Mouse (Mus musculus): ENCODE measurements around the gene 1700015F17Rik. TPM values are rescaled to one million over a fixed set of nuclear protein-coding genes. Genes with fewer than 3 reads are reported as not detected.

1700015F17Rik gene
- total and polyA plus RNA-seq, 3 experiments, result not detected

DNA sequence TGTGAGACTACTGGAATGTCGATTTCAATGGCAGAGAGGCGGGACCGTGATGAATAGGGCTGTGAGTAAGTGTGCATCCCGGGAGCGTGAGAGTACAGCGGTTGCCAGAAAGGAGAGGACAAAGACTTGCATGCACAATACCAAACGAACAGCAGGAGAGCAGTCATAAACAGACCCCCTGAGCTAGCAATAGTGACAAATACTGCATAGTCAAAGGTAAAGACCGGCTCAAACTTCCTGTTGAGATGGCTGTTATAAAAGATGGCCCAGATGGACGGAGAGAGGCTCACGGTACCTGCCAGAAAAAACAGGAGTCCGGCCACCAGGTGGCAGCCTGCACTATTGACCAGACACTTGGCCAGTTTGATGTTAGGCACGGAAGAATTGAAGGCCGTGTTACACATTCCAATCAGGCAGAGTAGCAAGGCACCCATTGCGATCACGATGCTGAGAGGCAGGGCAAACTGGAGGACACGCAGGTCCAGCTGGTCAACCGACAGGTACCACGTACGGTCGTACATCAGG lies 28.8 kb upstream of the 1700015F17Rik start:
- TF ChIP-seq ETS1 (IDR thresholded peaks at IDR 0.05; ENCODE audit: low read depth, low read length) (no peak), RAD21 (IDR thresholded peaks at IDR 0.05; ENCODE audit: low read depth, low read length) (peak; percentile 4), CTCF (IDR thresholded peaks at IDR 0.05 in 2 of 3, conservative IDR thresholded peaks at IDR 0.05 in 1 of 3; ENCODE audit: control insufficient read depth in 1 of 3, insufficient read depth in 1 of 3, low read depth in 2 of 3, low read length in 3 of 3, poor library complexity in 1 of 3, severe bottlenecking in 1 of 3) (peak in 2 of 3 experiments; percentile 19 to 48; a peak in 5 of 6 replicates), ELF1 (IDR thresholded peaks at IDR 0.05; ENCODE audit: low read depth, low read length) (no peak), SMC3 (IDR thresholded peaks at IDR 0.05; ENCODE audit: low read depth, low read length) (0 out of 2 replicates have a peak, but pooled peaks have one; percentile 33), GABPA (IDR thresholded peaks at IDR 0.05; ENCODE audit: low read depth, low read length) (no peak), NRF1 (IDR thresholded peaks at IDR 0.05; ENCODE audit: insufficient read depth, low read depth, low read length, poor library complexity, severe bottlenecking) (no peak)
- Histone ChIP-seq H3K4me1 (ENCODE audit: control insufficient read depth in 1 of 2, insufficient read depth in 2 of 2, low read length in 2 of 2) (no peaks in the 10 kb centered on the region), H3K27ac (ENCODE audit: control insufficient read depth, low read depth, low read length) (no peak overlapping the region), H3K4me3 (ENCODE audit: control insufficient read depth in 1 of 2, insufficient read depth in 1 of 2, low read depth in 2 of 2, low read length in 2 of 2) (no peak overlapping the region), H3K9me3 (replicated peaks; ENCODE audit: insufficient read depth, low read length) (no peaks in the 10 kb centered on the region), H3K79me2 (ENCODE audit: control insufficient read depth, insufficient read depth, low read length, poor library complexity) (no peaks in the 10 kb centered on the region), H3K9ac (ENCODE audit: control insufficient read depth, low read depth, low read length, poor library complexity, severe bottlenecking) (no peak overlapping the region), H3K27me3 (ENCODE audit: control insufficient read depth in 1 of 2, insufficient read depth in 2 of 2, low read length in 2 of 2) (no peaks in the 10 kb centered on the region), H3K36me3 (ENCODE audit: control insufficient read depth in 1 of 2, insufficient read depth in 2 of 2, low read length in 2 of 2) (no peaks in the 10 kb centered on the region)
- DNase-seq (ENCODE audit: low read depth, low spot score), result no peak

DNA sequence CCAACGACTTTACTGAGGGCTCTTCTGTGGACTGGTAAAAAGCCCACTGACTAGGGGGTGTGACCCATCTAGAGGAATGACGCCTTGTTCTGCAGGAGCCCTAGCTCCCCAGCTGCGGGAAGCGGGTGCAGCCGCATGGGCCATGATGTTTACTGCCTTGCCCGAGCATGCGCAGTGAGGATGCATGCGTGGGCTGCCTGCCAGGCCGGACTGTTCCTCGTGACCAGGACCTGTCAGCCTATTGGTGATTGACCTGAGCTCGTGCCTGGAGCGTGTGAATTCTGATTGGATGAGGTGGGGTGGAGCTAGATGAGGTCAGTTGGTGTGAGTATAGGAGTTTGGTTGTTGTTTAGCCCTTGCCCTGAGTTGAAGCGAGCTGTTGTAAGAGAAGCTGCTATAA lies 25.5 kb upstream of the 1700015F17Rik start:
- no peaks in the 10 kb centered on the region for H3K79me2 ChIP-seq (ENCODE audit: control insufficient read depth, insufficient read depth, low read length, poor library complexity)
- H3K4me3 ChIP-seq (ENCODE audit: control insufficient read depth in 1 of 2, insufficient read depth in 1 of 2, low read depth in 2 of 2, low read length in 2 of 2), result no peak overlapping the region
- TF ChIP-seq NRF1 (IDR thresholded peaks at IDR 0.05; ENCODE audit: insufficient read depth, low read depth, low read length, poor library complexity, severe bottlenecking), result no peak
- no peak overlapping the region for H3K9ac ChIP-seq (ENCODE audit: control insufficient read depth, low read depth, low read length, poor library complexity, severe bottlenecking)
- H3K4me1 ChIP-seq (ENCODE audit: control insufficient read depth in 1 of 2, insufficient read depth in 2 of 2, low read length in 2 of 2), result no peaks in the 10 kb centered on the region
- DNase-seq (ENCODE audit: low read depth, low spot score), result no peak
- no peaks in the 10 kb centered on the region for H3K36me3 ChIP-seq (ENCODE audit: control insufficient read depth in 1 of 2, insufficient read depth in 2 of 2, low read length in 2 of 2)
- no peaks in the 10 kb centered on the region for H3K27me3 ChIP-seq (ENCODE audit: control insufficient read depth in 1 of 2, insufficient read depth in 2 of 2, low read length in 2 of 2)
- H3K9me3 ChIP-seq (replicated peaks; ENCODE audit: insufficient read depth, low read length), result no peaks in the 10 kb centered on the region
- H3K27ac ChIP-seq (ENCODE audit: control insufficient read depth, low read depth, low read length), result no peak overlapping the region

DNA sequence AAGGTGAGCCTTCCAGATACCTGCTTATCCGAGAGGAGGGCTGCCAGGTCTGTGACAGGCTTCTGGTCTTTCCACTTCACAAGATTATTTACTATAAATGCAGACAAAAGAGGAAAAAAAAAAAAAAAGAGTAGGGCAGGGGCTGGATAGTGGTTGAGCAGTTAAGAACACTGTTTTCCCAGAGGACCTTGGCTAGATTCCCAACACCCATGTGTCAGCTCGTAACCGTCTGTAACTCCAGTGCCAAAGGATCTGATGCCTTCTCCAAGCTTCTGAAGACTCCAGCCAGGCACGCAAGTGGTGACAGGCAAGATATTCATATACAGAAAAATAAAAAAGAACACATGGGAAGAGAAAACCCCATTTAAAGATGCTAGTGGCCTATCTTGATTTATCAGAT lies 24.4 kb upstream of the 1700015F17Rik start:
- Histone ChIP-seq H3K27ac (ENCODE audit: control insufficient read depth, low read depth, low read length) (no peak overlapping the region), H3K36me3 (ENCODE audit: control insufficient read depth in 1 of 2, insufficient read depth in 2 of 2, low read length in 2 of 2) (no peaks in the 10 kb centered on the region), H3K9me3 (replicated peaks; ENCODE audit: insufficient read depth, low read length) (no peaks in the 10 kb centered on the region), H3K79me2 (ENCODE audit: control insufficient read depth, insufficient read depth, low read length, poor library complexity) (no peaks in the 10 kb centered on the region), H3K4me1 (ENCODE audit: control insufficient read depth in 1 of 2, insufficient read depth in 2 of 2, low read length in 2 of 2) (no peaks in the 10 kb centered on the region), H3K9ac (ENCODE audit: control insufficient read depth, low read depth, low read length, poor library complexity, severe bottlenecking) (no peak overlapping the region), H3K27me3 (ENCODE audit: control insufficient read depth in 1 of 2, insufficient read depth in 2 of 2, low read length in 2 of 2) (no peaks in the 10 kb centered on the region), H3K4me3 (ENCODE audit: control insufficient read depth in 1 of 2, insufficient read depth in 1 of 2, low read depth in 2 of 2, low read length in 2 of 2) (no peak overlapping the region)
- DNase-seq (ENCODE audit: low read depth, low spot score), result no peak
- TF ChIP-seq MYC (IDR thresholded peaks at IDR 0.05; ENCODE audit: low read depth, low read length) (no peak), SIN3A (IDR thresholded peaks at IDR 0.05; ENCODE audit: low read length) (no peak), RAD21 (IDR thresholded peaks at IDR 0.05; ENCODE audit: low read depth, low read length) (no peak), ETS1 (IDR thresholded peaks at IDR 0.05; ENCODE audit: low read depth, low read length) (no peak), TCF12 (IDR thresholded peaks at IDR 0.05; ENCODE audit: low read depth, low read length) (no peak), HCFC1 (IDR thresholded peaks at IDR 0.05; ENCODE audit: low read depth, low read length) (no peak), MEF2A (IDR thresholded peaks at IDR 0.05; ENCODE audit: extremely low read depth, insufficient replicate concordance, low read depth, low read length, poor library complexity, severe bottlenecking) (no peak)
